Mouse (Mus musculus): Measurements from ENCODE around the gene Rpl15. TPM values are rescaled to one million over a fixed set of nuclear protein-coding genes. Genes with fewer than 3 reads are reported as not detected.
"Not testable (repeated sequence)": the region's sequence is repeated elsewhere in the genome, so short reads cannot be mapped to it uniquely, and the experiment has no call there.

Gene Rpl15
- polyA plus RNA-seq, 1 experiment = 148 TPM

DNA sequence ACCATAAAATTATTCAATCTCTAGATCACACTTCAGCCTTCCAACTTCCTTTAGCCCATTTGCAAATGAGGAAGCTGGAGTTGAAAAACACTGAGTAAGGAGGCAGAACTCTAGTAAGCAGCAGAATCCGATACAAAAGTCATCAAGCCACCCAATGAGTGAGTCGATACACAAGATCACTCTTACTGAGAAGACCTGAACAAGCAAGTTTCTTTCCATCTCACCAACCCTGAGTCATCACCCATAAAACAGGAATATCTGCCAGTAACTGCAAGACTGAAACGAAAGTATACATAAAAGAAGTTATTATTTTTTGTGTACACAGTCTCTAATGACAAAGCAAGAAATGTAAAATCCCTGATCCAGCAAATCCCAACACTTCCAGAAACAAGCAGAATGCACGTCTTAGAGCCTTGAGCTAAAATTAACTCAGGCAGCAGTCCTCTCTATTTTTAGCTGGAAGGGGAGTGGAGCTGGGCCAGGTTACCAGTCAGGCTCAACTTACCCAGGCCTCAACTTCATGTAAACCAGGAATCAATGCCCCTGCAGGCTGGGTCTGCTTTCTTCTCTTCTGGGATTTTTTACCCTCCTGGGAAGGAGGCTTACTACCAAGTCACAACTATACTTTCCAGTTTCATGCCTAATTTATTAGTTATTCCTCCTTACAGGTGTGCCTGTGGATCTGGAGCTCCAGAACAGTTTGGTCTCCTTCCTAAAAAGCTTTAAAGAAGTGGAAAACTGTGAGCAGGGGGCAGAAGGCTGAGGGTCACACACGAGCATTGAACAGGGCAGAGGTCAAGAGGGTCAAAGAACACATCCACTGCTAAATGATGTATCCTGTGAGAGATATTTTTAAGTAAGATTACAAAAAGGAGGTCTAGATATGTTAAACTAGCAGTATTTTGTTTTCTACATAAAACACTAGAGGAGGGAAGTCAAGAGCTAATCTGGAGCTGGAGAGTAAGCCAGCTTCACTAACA lies 36.9 kb downstream of the Rpl15 start:
- DNase-seq = no peak
- no peak for TF ChIP-seq CTCF (IDR thresholded peaks at IDR 0.05; ENCODE audit: insufficient read depth, low read length)
- no peak overlapping the region for H3K4me3 ChIP-seq (replicated peaks; ENCODE audit: extremely low read depth, low read depth, low read length)
- H3K4me1 ChIP-seq (ENCODE audit: control insufficient read depth, insufficient read depth, low read length) = peaks cover 8% of the 10 kb centered on the region
- 28% methylated on average over 5 of the region's 5 CpGs for WGBS

DNA sequence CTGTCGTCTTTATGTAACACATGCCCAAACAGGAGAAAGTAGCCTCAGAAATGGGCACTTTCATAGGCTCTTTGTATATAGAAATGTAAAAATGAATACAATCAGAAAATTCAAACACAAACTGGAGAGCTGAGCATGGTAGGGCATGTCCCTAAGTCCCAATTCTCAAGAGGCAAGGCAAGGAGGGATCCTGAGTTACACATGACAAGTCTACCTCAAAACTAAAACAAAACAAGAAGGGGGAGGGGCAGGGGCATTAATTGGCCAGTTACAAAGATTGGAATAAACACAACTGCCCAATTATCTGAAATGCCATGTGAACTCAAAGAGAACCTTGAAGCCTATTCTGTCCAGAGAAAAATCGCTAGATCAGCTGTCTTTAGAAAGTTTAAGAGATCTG lies 38.1 kb downstream of the Rpl15 start:
- TF ChIP-seq POLR2A (IDR thresholded peaks at IDR 0.05; ENCODE audit: borderline replicate concordance, extremely low read depth, low read depth, low read length) (no peak), CTCF (IDR thresholded peaks at IDR 0.05; ENCODE audit: insufficient read depth, low read length) (no peak)
- Histone ChIP-seq H3K4me1 (ENCODE audit: control insufficient read depth, insufficient read depth, low read length) (peaks cover 8% of the 10 kb centered on the region), H3K4me3 (replicated peaks; ENCODE audit: extremely low read depth, low read depth, low read length) (no peak overlapping the region)
- DNase-seq = no peak
- WGBS = 77% methylated on average over 2 of the region's 2 CpGs

DNA sequence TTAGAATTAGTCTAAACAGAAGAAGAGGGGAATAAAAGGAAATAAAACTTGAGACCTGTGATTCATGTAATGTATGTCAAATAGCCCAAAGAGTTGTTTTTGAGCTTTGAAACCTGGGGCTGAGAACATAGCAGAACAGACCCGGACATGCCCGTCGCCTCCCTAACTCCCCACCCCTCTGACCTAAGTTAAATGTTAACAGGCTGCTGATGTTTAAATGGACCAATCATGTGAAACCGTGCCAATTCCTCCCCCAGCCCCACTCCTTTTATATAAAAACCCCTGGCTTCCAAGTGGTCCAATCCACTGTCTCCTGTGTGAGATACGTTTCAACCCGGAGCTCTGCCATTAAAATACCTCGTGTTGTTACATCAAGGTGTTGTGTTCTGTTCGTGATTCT lies 39.3 kb downstream of the Rpl15 start:
- WGBS = 92% methylated on average over 8 of the region's 8 CpGs
- DNase-seq; H3K4me3 ChIP-seq (replicated peaks; ENCODE audit: extremely low read depth, low read depth, low read length); H3K4me1 ChIP-seq (ENCODE audit: control insufficient read depth, insufficient read depth, low read length): not testable (repeated sequence)

DNA sequence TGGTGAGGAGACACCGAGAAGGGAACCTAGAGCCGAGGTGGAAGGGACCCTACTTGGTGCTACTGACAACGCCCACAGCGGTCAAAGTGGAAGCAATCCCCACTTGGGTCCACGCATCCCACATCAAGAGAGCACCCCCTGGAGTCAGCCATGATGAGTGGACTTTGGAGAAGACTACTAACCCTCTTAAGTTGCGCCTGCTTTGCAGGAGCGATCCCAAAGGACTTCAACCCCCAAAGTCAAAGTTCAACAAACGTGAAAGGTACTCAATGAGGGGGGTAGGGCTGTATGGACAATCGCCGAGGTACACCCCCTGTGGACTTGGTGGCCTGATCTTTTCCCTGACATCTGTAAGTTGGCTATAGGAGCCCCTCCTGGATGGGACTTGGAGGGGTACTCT lies 41.4 kb downstream of the Rpl15 start:
- 95% methylated on average over 10 of the region's 10 CpGs for WGBS
- not testable (repeated sequence) for DNase-seq; H3K4me3 ChIP-seq (replicated peaks; ENCODE audit: extremely low read depth, low read depth, low read length); H3K4me1 ChIP-seq (ENCODE audit: control insufficient read depth, insufficient read depth, low read length)

DNA sequence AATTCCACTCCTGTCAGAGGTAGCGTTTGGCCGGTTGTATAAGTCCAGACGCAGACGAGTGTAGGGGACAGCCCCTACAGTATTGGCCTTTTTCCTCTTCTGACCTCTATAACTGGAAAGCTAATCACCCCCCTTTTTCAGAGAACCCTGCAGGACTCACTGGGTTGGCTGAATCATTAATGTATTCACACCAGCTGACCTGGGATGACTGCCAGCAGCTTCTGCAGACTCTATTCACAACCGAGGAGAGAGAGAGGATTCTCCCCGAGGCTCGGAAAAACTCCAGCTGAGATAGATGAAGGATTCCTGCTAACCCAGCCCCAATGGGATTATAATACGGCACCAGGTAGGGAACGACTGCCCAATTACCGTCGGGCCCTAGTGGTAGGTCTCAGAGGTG lies 45.0 kb downstream of the Rpl15 start:
- 69% methylated on average over 11 of the region's 11 CpGs for WGBS
- not testable (repeated sequence) for H3K4me3 ChIP-seq (replicated peaks; ENCODE audit: extremely low read depth, low read depth, low read length); H3K4me1 ChIP-seq (ENCODE audit: control insufficient read depth, insufficient read depth, low read length); DNase-seq

DNA sequence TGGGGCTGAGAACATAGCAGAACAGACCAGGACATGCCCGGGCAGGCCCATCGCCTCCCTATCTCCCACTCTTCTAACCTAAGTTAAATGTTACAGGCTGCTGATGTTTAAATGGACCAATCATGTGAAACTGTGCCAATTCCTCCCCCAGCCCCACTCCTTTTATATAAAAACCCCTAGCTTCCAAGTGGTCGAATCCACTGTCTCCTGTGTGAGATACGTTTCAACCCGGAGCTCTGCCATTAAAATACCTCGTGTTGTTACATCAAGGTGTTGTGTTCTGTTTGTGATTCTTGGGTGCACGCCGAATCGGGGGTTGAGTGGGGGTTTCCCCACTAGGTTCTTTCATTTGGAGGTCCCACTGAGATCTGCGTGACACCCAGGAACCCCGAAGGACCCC lies 45.8 kb downstream of the Rpl15 start:
- 93% methylated on average over 11 of the region's 11 CpGs for WGBS
- not testable (repeated sequence) for H3K4me1 ChIP-seq (ENCODE audit: control insufficient read depth, insufficient read depth, low read length); DNase-seq; H3K4me3 ChIP-seq (replicated peaks; ENCODE audit: extremely low read depth, low read depth, low read length)

DNA sequence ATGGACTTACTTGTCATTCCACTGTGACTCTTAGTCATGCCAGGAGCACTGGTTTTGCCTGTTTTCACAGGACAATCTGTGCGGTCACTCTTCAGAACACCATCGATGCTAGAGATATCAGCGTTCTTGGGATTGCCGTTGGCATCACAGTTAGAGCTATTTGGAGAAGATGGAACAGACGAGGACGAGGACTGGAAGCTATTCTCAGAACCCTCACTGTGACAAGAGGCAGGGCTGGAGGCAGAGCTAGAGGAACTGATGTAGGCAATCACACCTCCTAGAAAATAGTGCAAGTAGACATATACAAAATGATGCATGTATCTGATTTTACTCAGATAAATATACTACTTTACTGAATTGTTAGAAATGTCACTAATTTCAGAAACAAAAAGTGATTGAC lies 49.2 kb downstream of the Rpl15 start:
- H3K4me1 ChIP-seq (ENCODE audit: control insufficient read depth, insufficient read depth, low read length) = peaks cover 4% of the 10 kb centered on the region; the same call in 1 of the 2 replicates
- no peak overlapping the region for H3K4me3 ChIP-seq (replicated peaks; ENCODE audit: extremely low read depth, low read depth, low read length)
- 93% methylated on average over 6 of the region's 6 CpGs for WGBS
- DNase-seq = no peak
- TF ChIP-seq CTCF (IDR thresholded peaks at IDR 0.05; ENCODE audit: insufficient read depth, low read length) = no peak
- no peak for TF ChIP-seq POLR2A (IDR thresholded peaks at IDR 0.05; ENCODE audit: borderline replicate concordance, extremely low read depth, low read depth, low read length)

Other genes starting within 250 kb of the Rpl15 start
- 20.4 and 44.0 TPM in 2 replicates for gene Nr1d2, start 32.3 kb downstream of the Rpl15 start, polyA plus RNA-seq (2012; rRNA removed)
- gene Nkiras1, start 255 bp downstream of the Rpl15 start, polyA plus RNA-seq (2012; rRNA removed) = 3.0 and 5.0 TPM in 2 replicates
- 16.5 and 31.9 TPM in 2 replicates for gene Ube2e1, start 60.5 kb upstream of the Rpl15 start, polyA plus RNA-seq (2012; rRNA removed)